In genomic region chr6:135417459-135417858, GRCm38 (mm10) we compare ENCODE assay signal across 10 mouse cellular contexts. TPM values are rescaled to one million over a fixed set of nuclear protein-coding genes. Genes with fewer than 3 reads are reported as not detected.
DNase-seq lines count a peak whose midpoint lies in the region; ATAC-seq and TF ChIP-seq lines count a peak whose summit lies in the region.
"Had no signal": no experiment of that assay in that cellular context is flagged by ENCODE, and none has a peak within 500 bp of the region (broad histone marks: within the 10 kb centered on the region; RNA-seq: fewer than 3 reads in every experiment).

No protein-coding gene starts in this region.

- 28% methylated on average over 5 of the region's 5 CpGs for WGBS in intestine, embryonic 14.5 days
- 31% methylated on average over 5 of the region's 5 CpGs for WGBS in intestine, embryonic 15.5 days
- WGBS in forebrain, embryonic 13.5 days: 28% methylated on average over 5 of the region's 5 CpGs

- no peak overlapping the region for H3K27ac ChIP-seq in intestine, embryonic 14.5 days (ENCODE audit: low read depth)
- no peak overlapping the region for H3K27ac ChIP-seq in intestine, embryonic 15.5 days
- H3K27ac ChIP-seq in ES-Bruce4 (ENCODE audit: insufficient read depth, low read length): no peak overlapping the region
- H3K27ac ChIP-seq in forebrain, embryonic 13.5 days: no peak overlapping the region
- H3K27ac ChIP-seq: embryonic facial prominence, embryonic 13.5 days; macrophage had no signal

- TF ChIP-seq POLR2A in ES-Bruce4 (IDR thresholded peaks at IDR 0.05; ENCODE audit: insufficient read depth, low read length): no peak

- H3K36me3 ChIP-seq in intestine, embryonic 14.5 days (ENCODE audit: control insufficient read depth, insufficient read depth, low read length): no peaks in the 10 kb centered on the region
- no peaks in the 10 kb centered on the region for H3K36me3 ChIP-seq in intestine, embryonic 15.5 days
- no peaks in the 10 kb centered on the region for H3K36me3 ChIP-seq in ES-Bruce4 (ENCODE audit: control insufficient read depth, insufficient read depth, low read length, poor library complexity, severe bottlenecking)
- H3K36me3 ChIP-seq in forebrain, embryonic 13.5 days (ENCODE audit: poor library complexity, severe bottlenecking): no peaks in the 10 kb centered on the region
- H3K36me3 ChIP-seq: embryonic facial prominence, embryonic 13.5 days had no signal

- DNase-seq in intestine, embryonic 14.5 days (ENCODE audit: low spot score): peak; percentile 71
- DNase-seq in brain, adult 2 months (ENCODE audit: low read depth, low spot score): peak; percentile 81
- peak; percentile 75 to 76 for DNase-seq in layer of hippocampus, postnatal 10 days (ENCODE audit: low spot score in 2 of 2)
- DNase-seq in thymus, postnatal 14 days: peak; percentile 50

- no peak overlapping the region for H3K4me3 ChIP-seq in intestine, embryonic 14.5 days (ENCODE audit: low read depth, low read length)
- H3K4me3 ChIP-seq in intestine, embryonic 15.5 days (replicated peaks): no peak overlapping the region
- H3K4me3 ChIP-seq in ES-Bruce4 (ENCODE audit: low read depth, low read length): no peak overlapping the region
- H3K4me3 ChIP-seq in forebrain, embryonic 13.5 days: no peak overlapping the region
- H3K4me3 ChIP-seq: embryonic facial prominence, embryonic 13.5 days had no signal

- no peaks in the 10 kb centered on the region for H3K4me1 ChIP-seq in intestine, embryonic 14.5 days (replicated peaks; ENCODE audit: control insufficient read depth, insufficient read depth, low read length)
- no peaks in the 10 kb centered on the region for H3K4me1 ChIP-seq in intestine, embryonic 15.5 days (replicated peaks)
- H3K4me1 ChIP-seq in ES-Bruce4 (ENCODE audit: control insufficient read depth, insufficient read depth, low read length): no peaks in the 10 kb centered on the region
- no peaks in the 10 kb centered on the region for H3K4me1 ChIP-seq in forebrain, embryonic 13.5 days
- H3K4me1 ChIP-seq: embryonic facial prominence, embryonic 13.5 days had no signal

- ATAC-seq in intestine, embryonic 14.5 days (replicated peaks; ENCODE audit: low FRiP score, low TSS enrichment, low read depth): no peak
- ATAC-seq in intestine, embryonic 15.5 days: no peak
- ATAC-seq in forebrain, embryonic 13.5 days: peak; percentile 50; the same call in 1 of the 2 replicates
- peak; percentile 75 for ATAC-seq in megakaryocyte, adult 5-6 weeks (ENCODE audit: poor library complexity, severe bottlenecking)

- no peak overlapping the region for H3K9ac ChIP-seq in intestine, embryonic 14.5 days (ENCODE audit: low read length)
- no peak overlapping the region for H3K9ac ChIP-seq in intestine, embryonic 15.5 days
- H3K9ac ChIP-seq in ES-Bruce4 (ENCODE audit: low read depth, poor library complexity, severe bottlenecking): no peak overlapping the region
- H3K9ac ChIP-seq in forebrain, embryonic 13.5 days: no peak overlapping the region
- H3K9ac ChIP-seq: embryonic facial prominence, embryonic 13.5 days had no signal

- TF ChIP-seq EP300 in ES-Bruce4 (IDR thresholded peaks at IDR 0.05; ENCODE audit: insufficient read depth, low read depth, low read length): no peak

- no peak overlapping the region for H3K4me2 ChIP-seq in intestine, embryonic 14.5 days (ENCODE audit: low read length)
- no peak overlapping the region for H3K4me2 ChIP-seq in intestine, embryonic 15.5 days (replicated peaks)
- H3K4me2 ChIP-seq in forebrain, embryonic 13.5 days: no peak overlapping the region
- H3K4me2 ChIP-seq: embryonic facial prominence, embryonic 13.5 days had no signal

- TF ChIP-seq CTCF in ES-Bruce4 (IDR thresholded peaks at IDR 0.05; ENCODE audit: low read depth, low read length): peak; percentile 97

- H3K9me3 ChIP-seq in intestine, embryonic 14.5 days (ENCODE audit: control insufficient read depth, low read length): no peaks in the 10 kb centered on the region
- no peaks in the 10 kb centered on the region for H3K9me3 ChIP-seq in intestine, embryonic 15.5 days
- H3K9me3 ChIP-seq in ES-Bruce4 (replicated peaks; ENCODE audit: control insufficient read depth, insufficient read depth, low read length, poor library complexity, severe bottlenecking): no peaks in the 10 kb centered on the region
- no peaks in the 10 kb centered on the region for H3K9me3 ChIP-seq in forebrain, embryonic 13.5 days (replicated peaks)
- H3K9me3 ChIP-seq: embryonic facial prominence, embryonic 13.5 days had no signal

- no peaks in the 10 kb centered on the region for H3K27me3 ChIP-seq in intestine, embryonic 14.5 days (replicated peaks; ENCODE audit: control insufficient read depth, insufficient read depth, low read length)
- no peaks in the 10 kb centered on the region for H3K27me3 ChIP-seq in intestine, embryonic 15.5 days (replicated peaks)
- H3K27me3 ChIP-seq in ES-Bruce4 (ENCODE audit: control insufficient read depth, insufficient read depth, low read length, poor library complexity, severe bottlenecking): no peaks in the 10 kb centered on the region
- H3K27me3 ChIP-seq in forebrain, embryonic 13.5 days: no peaks in the 10 kb centered on the region
- H3K27me3 ChIP-seq: embryonic facial prominence, embryonic 13.5 days had no signal

RNA-seq across cellular contexts. Expression of gene Emp1, which starts 55.1 kb away (rescaled TPM):
- polyA plus RNA-seq in intestine, embryonic 14.5 days (2014; fragmentation: Nextera tagmentation; extraction: Ambion mirVana): 12.7 and 15.2 TPM in 2 replicates
- polyA plus RNA-seq in intestine, embryonic 15.5 days (2015; fragmentation: Nextera tagmentation; extraction: Ambion mirVana): 45.7 and 49.4 TPM in 2 replicates
- polyA plus RNA-seq in ES-Bruce4 (2011; ENCODE audit: insufficient read depth, insufficient read length, low read depth, missing spikeins): 35.0 and 38.6 TPM in 2 replicates
- 3.9 and 5.0 TPM in 2 replicates for polyA plus RNA-seq in forebrain, embryonic 13.5 days (2015; fragmentation: Nextera tagmentation; extraction: Ambion mirVana)
- 1 to 10 TPM; 5.4 to 5.5 TPM for total RNA-seq in layer of hippocampus, postnatal 10 days (2021)
- 0.80 and 0.83 TPM in 2 replicates for total RNA-seq in megakaryocyte, adult 5-6 weeks (2015)
- total RNA-seq in megakaryocyte, adult 5-6 weeks (2017): 2.2 and 3.0 TPM in 2 replicates

Comparison
In these comparisons a context has a peak if more than half of its experiments do, and no peak if none do; other contexts are left out.
1. ATAC-seq: peak in forebrain, embryonic 13.5 days (single experiment) and megakaryocyte, adult 5-6 weeks (single experiment); none in intestine, embryonic 14.5 days (single experiment) and intestine, embryonic 15.5 days (single experiment).
2. Peak in every context shown above with its lines, with median percentiles within 50 percentile points of each other: DNase-seq.